Mouse (Mus musculus) heart, embryonic 16.5 days (tissue): Measurements from ENCODE around the gene Plaa. TPM values are rescaled to one million over a fixed set of nuclear protein-coding genes. Genes with fewer than 3 reads are reported as not detected.
"Not testable (repeated sequence)": the region's sequence is repeated elsewhere in the genome, so short reads cannot be mapped to it uniquely, and the experiment has no call there.

Source experiments
- ATAC-seq: fragments of 200-750 bp; cut with Nextera tagmentation; replicated peaks from 2 replicates; pipeline ENCODE4 v1.8.0; 2017; ENCODE audit warnings: moderate number of reproducible peaks; ENCODE audit not compliant: insufficient read depth, low FRiP score; ENCODE audit errors: extremely low read depth
- H3K27ac ChIP-seq: fragments of 300-500 bp; sonication (generic); 2 replicates; pipeline ENCODE4 v1.5.1; 2014; ENCODE audit warnings: mild to moderate bottlenecking, low read length, control low read depth, moderate library complexity
- H3K27me3 ChIP-seq: fragments of 300-500 bp; sonication (generic); 2 replicates; pipeline ENCODE4 v1.6.1; 2014; ENCODE audit warnings: low read length, mixed read lengths; ENCODE audit not compliant: control insufficient read depth, insufficient read depth
- H3K36me3 ChIP-seq: fragments of 300-500 bp; sonication (generic); 2 replicates; pipeline ENCODE4 v1.6.1; 2014; ENCODE audit not compliant: control insufficient read depth, insufficient read depth
- H3K4me1 ChIP-seq: fragments of 300-500 bp; sonication (generic); 2 replicates; pipeline ENCODE4 v1.6.1; 2014; ENCODE audit warnings: low read length, mixed read lengths; ENCODE audit not compliant: control insufficient read depth, insufficient read depth
- H3K4me2 ChIP-seq: fragments of 300-500 bp; sonication (generic); 2 replicates; pipeline ENCODE4 v1.6.1; 2014; ENCODE audit warnings: low read depth, mild to moderate bottlenecking, control low read depth, low read length
- H3K4me3 ChIP-seq: fragments of 300-500 bp; sonication (generic); 2 replicates; pipeline ENCODE4 v1.5.1; 2014; ENCODE audit warnings: mild to moderate bottlenecking, control low read depth, low read length
- H3K9ac ChIP-seq: fragments of 300-500 bp; sonication (generic); 2 replicates; pipeline ENCODE4 v1.6.1; 2014; ENCODE audit warnings: low read length, control low read depth
- H3K9me3 ChIP-seq: fragments of 300-500 bp; sonication (generic); replicated peaks from 2 replicates; pipeline ENCODE4 v1.6.1; 2016; ENCODE audit warnings: low read length; ENCODE audit not compliant: control insufficient read depth
- WGBS: fragments of 180-500 bp; shearing (Covaris S2); extraction: QIAGEN DNeasy Blood & Tissue Kit; methylation state at CpG from one replicate; pipeline ENCODE4 v1.1.7; 2014; 5-methylcytosine and 5-hydroxymethylcytosine counted together
- polyA plus RNA-seq: library from polyadenylated mRNA; unstranded; fragments of >200 nt; fragmentation: Nextera tagmentation; extraction: Ambion mirVana; gene quantifications from 2 replicates; pipeline ENCODE4 v1.2.1, GENCODE M21; 2015

Gene Plaa
- polyA plus RNA-seq: 51.1 and 54.1 TPM in 2 replicates

GRCm38 (mm10) chr4:94603031-94603629, at the start of gene Plaa:
Plaa (minus strand) TSS chr4:94603244.
- H3K4me3 ChIP-seq: peak within 1 kb of the TSS; percentile 97
- peak; percentile 99 for ATAC-seq
- no peaks in the 10 kb centered on the region for H3K36me3 ChIP-seq
- H3K4me1 ChIP-seq: peaks cover 8% of the 10 kb centered on the region
- H3K9ac ChIP-seq: peak within 1 kb of the TSS; percentile 98
- H3K9me3 ChIP-seq: no peaks in the 10 kb centered on the region
- peak within 1 kb of the TSS; percentile 92 for H3K4me2 ChIP-seq
- H3K27ac ChIP-seq: peak within 1 kb of the TSS; percentile 90
- under 1% methylated on average over 59 of the region's 61 CpGs for WGBS
- H3K27me3 ChIP-seq: no peaks in the 10 kb centered on the region

GRCm38 (mm10) chr4:94650426-94651175, 47.6 kb upstream of the Plaa start:
- H3K4me2 ChIP-seq, ATAC-seq, H3K4me1 ChIP-seq, H3K9me3 ChIP-seq, H3K36me3 ChIP-seq, H3K27ac ChIP-seq, H3K27me3 ChIP-seq, H3K4me3 ChIP-seq, H3K9ac ChIP-seq: not testable (repeated sequence)
- WGBS: 82% methylated on average over 5 of the region's 5 CpGs

DNA sequence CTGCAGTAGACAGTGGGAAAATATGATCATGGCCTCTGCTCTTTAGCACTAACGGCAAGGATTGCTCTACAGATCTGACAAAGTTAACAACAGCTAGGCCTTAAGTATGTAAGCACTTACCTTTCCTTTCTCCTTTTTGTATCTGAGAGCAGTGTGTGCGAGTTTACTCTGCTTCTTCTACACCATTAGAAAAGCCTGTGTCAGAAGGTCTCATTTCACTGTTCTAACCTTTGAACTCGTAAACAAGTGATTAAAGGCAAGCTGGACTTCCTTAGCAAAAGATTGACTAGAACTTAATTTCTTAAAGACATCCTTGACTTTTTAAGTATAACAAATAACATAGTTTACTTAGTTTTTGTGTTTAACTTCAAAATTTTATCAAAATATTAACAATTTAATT, 46.9 kb upstream of the Plaa start, which contains the start of gene Lrrc19:
Gene Lrrc19, minus strand, starts transcription at position 225 of the 400 bp plus-strand sequence.
- no peaks in the 10 kb centered on the region for H3K27me3 ChIP-seq
- no peak for ATAC-seq
- no peaks in the 10 kb centered on the region for H3K4me1 ChIP-seq
- no peaks in the 10 kb centered on the region for H3K9me3 ChIP-seq
- no peak within 1 kb of the TSS for H3K27ac ChIP-seq
- no peak within 1 kb of the TSS for H3K9ac ChIP-seq
- no peak within 1 kb of the TSS for H3K4me3 ChIP-seq
- peaks cover 5% of the 10 kb centered on the region; the same call in 1 of the 2 replicates for H3K36me3 ChIP-seq
- 83% methylated on average over 3 of the region's 3 CpGs for WGBS
- H3K4me2 ChIP-seq: no peak within 1 kb of the TSS

DNA sequence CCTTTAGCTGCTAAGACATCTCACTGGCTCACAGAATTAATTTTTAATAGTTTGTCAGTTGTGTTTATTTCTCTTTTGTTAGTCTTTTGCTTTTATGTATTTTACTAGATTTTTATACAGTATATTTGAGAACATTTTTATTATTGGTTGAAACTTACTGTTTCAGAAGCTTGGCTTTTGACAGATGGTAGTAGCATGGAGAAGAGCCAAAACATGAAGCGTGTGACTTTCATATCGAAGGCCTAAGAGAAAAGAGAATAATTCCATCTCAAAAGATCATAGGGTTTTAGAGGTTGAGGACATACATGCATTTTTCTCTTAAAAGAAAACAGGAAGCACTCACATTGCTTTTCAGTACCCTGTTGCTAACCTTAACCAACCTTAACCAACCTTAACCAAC, 40.1 kb upstream of the Plaa start:
- no peaks in the 10 kb centered on the region for H3K9me3 ChIP-seq
- WGBS: 87% methylated on average over 2 of the region's 2 CpGs
- no peak overlapping the region for H3K4me3 ChIP-seq
- no peak for ATAC-seq
- H3K4me1 ChIP-seq: no peaks in the 10 kb centered on the region
- no peaks in the 10 kb centered on the region; the same call in 1 of the 2 replicates for H3K36me3 ChIP-seq
- no peak overlapping the region for H3K27ac ChIP-seq
- no peaks in the 10 kb centered on the region for H3K27me3 ChIP-seq
- no peak overlapping the region for H3K4me2 ChIP-seq
- no peak overlapping the region for H3K9ac ChIP-seq

- 86% methylated on average over 2 of the region's 2 CpGs for WGBS
- no peak for ATAC-seq
These were observed 17.0 kb upstream of the Plaa start for GRCm38 (mm10) chr4:94620077-94620476.

GRCm38 (mm10) chr4:94614627-94615006, 11.6 kb upstream of the Plaa start:
- H3K4me1 ChIP-seq: peaks cover 6% of the 10 kb centered on the region

More at GRCm38 (mm10) chr4:94620077-94620476, 17.0 kb upstream of the Plaa start:
- Histone ChIP-seq H3K9ac (no peak overlapping the region), H3K9me3 (no peaks in the 10 kb centered on the region), H3K27me3 (no peaks in the 10 kb centered on the region), H3K4me3 (no peak overlapping the region), H3K4me1 (peaks cover 2% of the 10 kb centered on the region), H3K36me3 (0 out of 2 replicates have a peak, but pooled peaks cover 2% of the 10 kb centered on the region), H3K27ac (no peak overlapping the region), H3K4me2 (no peak overlapping the region)

DNA sequence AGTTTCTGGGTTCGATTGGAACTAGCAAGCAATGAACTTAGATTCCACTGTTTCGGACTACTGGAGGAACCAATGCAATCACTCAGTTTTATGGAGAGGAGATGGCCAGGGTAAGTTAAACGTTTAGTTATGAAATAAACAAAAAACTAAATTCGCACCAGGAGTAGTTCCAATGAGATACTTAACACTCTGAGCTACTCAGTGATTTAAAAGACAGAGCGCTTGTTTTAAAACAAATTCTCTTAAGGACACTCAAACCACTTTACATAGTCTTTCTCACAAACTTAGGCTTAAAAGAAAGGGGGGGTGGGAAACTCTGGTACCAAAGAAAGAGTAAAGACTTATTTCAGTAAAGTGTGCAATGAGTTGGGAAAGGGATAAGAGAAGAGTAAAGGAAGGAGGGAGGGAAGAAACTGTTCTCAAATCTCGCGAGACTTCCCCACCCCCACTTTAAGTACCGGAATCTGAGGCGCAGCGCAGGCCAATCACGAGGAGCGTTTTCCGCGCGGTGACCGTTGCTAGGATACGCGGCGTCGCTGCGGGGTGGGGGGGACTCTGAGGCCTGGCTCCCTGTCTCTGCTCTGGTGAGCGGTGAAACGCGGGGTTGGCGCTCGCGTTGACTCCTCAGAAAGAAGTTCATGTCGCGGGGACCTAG, 11.1 kb upstream of the Plaa start, which contains the start of gene Ift74:
Gene Ift74, plus strand, starts transcription at position 520 of the 655 bp plus-strand sequence.
- H3K9ac ChIP-seq: peak within 1 kb of the TSS; percentile 82
- H3K4me1 ChIP-seq: peaks cover 6% of the 10 kb centered on the region
- H3K4me3 ChIP-seq: peak within 1 kb of the TSS; percentile 86
- ATAC-seq: peak; percentile 100
- peak within 1 kb of the TSS; percentile 91 for H3K4me2 ChIP-seq
- no peaks in the 10 kb centered on the region for H3K9me3 ChIP-seq
- no peaks in the 10 kb centered on the region for H3K36me3 ChIP-seq
- WGBS: 3% methylated on average over 29 of the region's 29 CpGs
- no peaks in the 10 kb centered on the region for H3K27me3 ChIP-seq
- peak within 1 kb of the TSS; percentile 67 for H3K27ac ChIP-seq

More at GRCm38 (mm10) chr4:94614627-94615006, 11.6 kb upstream of the Plaa start:
- H3K36me3 ChIP-seq: no peaks in the 10 kb centered on the region
- H3K27me3 ChIP-seq: no peaks in the 10 kb centered on the region
- under 1% methylated on average over 18 of the region's 18 CpGs for WGBS
- H3K9me3 ChIP-seq: no peaks in the 10 kb centered on the region
- peak overlapping the region; percentile 82 for H3K9ac ChIP-seq
- ATAC-seq: peak; percentile 49
- H3K27ac ChIP-seq: peak overlapping the region; percentile 67
- H3K4me2 ChIP-seq: peak overlapping the region; percentile 91
- peak overlapping the region; percentile 86 for H3K4me3 ChIP-seq

DNA sequence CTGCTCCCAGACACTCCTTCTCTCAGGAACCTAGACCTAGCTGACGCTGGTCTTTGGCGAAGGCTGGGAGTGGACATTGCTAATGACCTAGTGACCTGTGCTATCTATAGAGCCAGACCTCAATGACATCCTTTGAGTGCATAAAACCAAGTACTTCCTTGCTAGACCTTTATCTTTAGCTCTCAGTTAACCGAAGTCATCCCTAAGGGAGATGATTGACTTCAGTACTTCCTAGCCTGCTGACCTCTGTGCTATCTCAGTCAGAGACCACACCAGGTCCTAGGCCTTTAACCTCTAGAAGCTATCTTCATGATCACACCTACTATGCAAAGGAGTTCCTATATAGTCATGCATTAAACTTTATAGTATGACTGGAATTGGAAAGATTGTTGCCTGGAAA, 7.3 kb upstream of the Plaa start:
- no peak overlapping the region for H3K4me3 ChIP-seq
- H3K27me3 ChIP-seq: no peaks in the 10 kb centered on the region

More for the DNA sequence above, 7.3 kb upstream of the Plaa start:
- H3K36me3 ChIP-seq: no peaks in the 10 kb centered on the region
- no peaks in the 10 kb centered on the region for H3K9me3 ChIP-seq
- no peak overlapping the region for H3K27ac ChIP-seq
- no peak overlapping the region for H3K4me2 ChIP-seq
- ATAC-seq: no peak
- peaks cover 5% of the 10 kb centered on the region for H3K4me1 ChIP-seq
- H3K9ac ChIP-seq: no peak overlapping the region
- 44% methylated on average over 3 of the region's 3 CpGs for WGBS
